Mouse (Mus musculus): Measurements from ENCODE around the gene Rps6ka2. TPM values are rescaled to one million over a fixed set of nuclear protein-coding genes. Genes with fewer than 3 reads are reported as not detected.

Rps6ka2 gene
- total RNA-seq, 2 experiments from 2014 or later: 18.7 to 22.6 TPM

- DNase-seq (ENCODE audit: low spot score in 2 of 2): no peak
Measured at GRCm38 (mm10) chr17:7218396-7218795, 48.5 kb downstream of the Rps6ka2 start.

- no peak for DNase-seq (ENCODE audit: low spot score in 2 of 2)
Measured at GRCm38 (mm10) chr17:7219044-7219718, 49.3 kb downstream of the Rps6ka2 start.

- no peak for DNase-seq (ENCODE audit: low spot score in 2 of 2)
Measured at GRCm38 (mm10) chr17:7221310-7221709, 51.4 kb downstream of the Rps6ka2 start.

- no peak for DNase-seq (ENCODE audit: low spot score in 2 of 2)
Measured at GRCm38 (mm10) chr17:7222198-7222597, 52.3 kb downstream of the Rps6ka2 start.

GRCm38 (mm10) chr17:7228545-7228944 lies 58.6 kb downstream of the Rps6ka2 start:
- DNase-seq (ENCODE audit: low spot score in 2 of 2): no peak

GRCm38 (mm10) chr17:7231312-7231711 lies 61.4 kb downstream of the Rps6ka2 start:
- no peak for DNase-seq (ENCODE audit: low spot score in 2 of 2)

- no peak for DNase-seq (ENCODE audit: low spot score in 2 of 2)
Measured at GRCm38 (mm10) chr17:7231790-7232189, 61.9 kb downstream of the Rps6ka2 start.

- DNase-seq (ENCODE audit: low spot score in 2 of 2): no peak
Measured at GRCm38 (mm10) chr17:7232400-7232799, 62.5 kb downstream of the Rps6ka2 start.

GRCm38 (mm10) chr17:7233197-7233596 lies 63.3 kb downstream of the Rps6ka2 start:
- no peak for DNase-seq (ENCODE audit: low spot score in 2 of 2)

- no peak for DNase-seq (ENCODE audit: low spot score in 2 of 2)
Measured at GRCm38 (mm10) chr17:7237706-7238105, 67.8 kb downstream of the Rps6ka2 start.

- DNase-seq (ENCODE audit: low spot score in 2 of 2): no peak
Measured at GRCm38 (mm10) chr17:7238766-7239165, 68.9 kb downstream of the Rps6ka2 start.

- no peak for DNase-seq (ENCODE audit: low spot score in 2 of 2)
Measured at GRCm38 (mm10) chr17:7240526-7240925, 70.6 kb downstream of the Rps6ka2 start.

- DNase-seq (ENCODE audit: low spot score in 2 of 2): no peak
Measured at GRCm38 (mm10) chr17:7245078-7245477, 75.2 kb downstream of the Rps6ka2 start.

GRCm38 (mm10) chr17:7246893-7247556 lies 77.1 kb downstream of the Rps6ka2 start:
- DNase-seq (ENCODE audit: low spot score in 2 of 2): no peak

- no peak for DNase-seq (ENCODE audit: low spot score in 2 of 2)
Measured at GRCm38 (mm10) chr17:7250373-7250772, 80.5 kb downstream of the Rps6ka2 start.

- no peak for DNase-seq (ENCODE audit: low spot score in 2 of 2)
Measured at GRCm38 (mm10) chr17:7257208-7257607, 87.3 kb downstream of the Rps6ka2 start.

GRCm38 (mm10) chr17:7258748-7259359 lies 88.9 kb downstream of the Rps6ka2 start:
- DNase-seq (ENCODE audit: low spot score in 2 of 2): no peak

GRCm38 (mm10) chr17:7260360-7260759 lies 90.4 kb downstream of the Rps6ka2 start:
- no peak for DNase-seq (ENCODE audit: low spot score in 2 of 2)

GRCm38 (mm10) chr17:7262056-7262455 lies 92.1 kb downstream of the Rps6ka2 start:
- DNase-seq (ENCODE audit: low spot score in 2 of 2): no peak

- DNase-seq (ENCODE audit: low spot score in 2 of 2): no peak
Measured at GRCm38 (mm10) chr17:7262620-7263019, 92.7 kb downstream of the Rps6ka2 start.

GRCm38 (mm10) chr17:7264610-7265009 lies 94.7 kb downstream of the Rps6ka2 start:
- DNase-seq (ENCODE audit: low spot score in 2 of 2): no peak

GRCm38 (mm10) chr17:7265291-7265690 lies 95.4 kb downstream of the Rps6ka2 start:
- no peak for DNase-seq (ENCODE audit: low spot score in 2 of 2)
